Mouse (Mus musculus): Measurements from ENCODE around the gene Tmtc2. TPM values are rescaled to one million over a fixed set of nuclear protein-coding genes. Genes with fewer than 3 reads are reported as not detected.

Tmtc2 gene
- 0.13 TPM for polyA plus RNA-seq (2017; shearing (Covaris generic))

DNA sequence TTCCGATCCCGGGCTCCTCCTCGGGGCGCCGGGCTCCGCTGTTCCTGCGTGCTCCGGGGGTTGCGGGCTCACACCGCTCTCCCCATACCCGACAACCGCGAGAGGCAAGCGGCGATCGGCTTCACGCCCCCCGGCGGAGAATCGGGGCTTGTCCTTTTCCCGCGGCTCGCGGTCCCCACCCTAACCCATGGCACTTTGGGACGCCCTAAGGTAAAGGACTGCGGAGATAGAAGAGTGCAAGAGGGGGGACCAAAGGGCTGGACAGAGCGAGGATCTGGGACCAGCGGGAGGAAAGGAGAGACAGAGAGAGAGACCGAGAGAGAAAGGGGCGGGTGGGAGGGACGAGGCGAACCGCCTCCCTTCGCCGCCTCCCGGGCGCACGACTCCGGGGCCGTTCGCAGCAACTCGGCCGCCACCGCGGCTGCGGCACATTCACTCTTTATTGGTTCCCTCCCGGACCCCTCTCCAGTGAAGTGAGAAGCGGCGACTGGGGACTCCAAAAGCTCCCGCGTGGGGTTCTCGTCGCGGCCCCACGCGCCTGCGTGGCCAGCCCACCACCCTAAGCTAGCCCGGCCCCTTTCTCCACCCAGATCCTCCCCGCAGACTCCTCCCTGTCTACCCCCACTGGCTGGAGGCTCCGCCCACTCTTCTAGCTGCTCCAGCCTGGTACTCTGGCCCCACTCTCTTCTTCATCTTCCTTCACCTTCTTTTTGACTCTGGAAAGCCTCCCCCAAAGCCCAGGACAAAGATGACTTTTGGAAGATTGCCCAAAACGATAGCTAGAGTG lies at the start of gene Tmtc2:
TSS of gene Tmtc2 (minus strand) at position 544 of the 787 bp plus-strand sequence.

